Mouse (Mus musculus) kidney, adult 2 months (tissue): Measurements from ENCODE around the gene Tpo.

Experiments used
- CTCF ChIP-seq: fragments of 200-500 bp; conservative IDR thresholded peaks from 2 replicates; pipeline ENCODE4 v1.5.1; 2011; ENCODE audit warnings: low read depth, mild to moderate bottlenecking, control low read depth, low read length, moderate library complexity, mixed read lengths; ENCODE audit not compliant: insufficient read depth, insufficient read length
- POLR2A ChIP-seq: fragments of 200-500 bp; IDR thresholded peaks from one replicate; pipeline ENCODE4 v1.6.1; 2011; ENCODE audit warnings: low read depth, low read length, control low read depth

DNA sequence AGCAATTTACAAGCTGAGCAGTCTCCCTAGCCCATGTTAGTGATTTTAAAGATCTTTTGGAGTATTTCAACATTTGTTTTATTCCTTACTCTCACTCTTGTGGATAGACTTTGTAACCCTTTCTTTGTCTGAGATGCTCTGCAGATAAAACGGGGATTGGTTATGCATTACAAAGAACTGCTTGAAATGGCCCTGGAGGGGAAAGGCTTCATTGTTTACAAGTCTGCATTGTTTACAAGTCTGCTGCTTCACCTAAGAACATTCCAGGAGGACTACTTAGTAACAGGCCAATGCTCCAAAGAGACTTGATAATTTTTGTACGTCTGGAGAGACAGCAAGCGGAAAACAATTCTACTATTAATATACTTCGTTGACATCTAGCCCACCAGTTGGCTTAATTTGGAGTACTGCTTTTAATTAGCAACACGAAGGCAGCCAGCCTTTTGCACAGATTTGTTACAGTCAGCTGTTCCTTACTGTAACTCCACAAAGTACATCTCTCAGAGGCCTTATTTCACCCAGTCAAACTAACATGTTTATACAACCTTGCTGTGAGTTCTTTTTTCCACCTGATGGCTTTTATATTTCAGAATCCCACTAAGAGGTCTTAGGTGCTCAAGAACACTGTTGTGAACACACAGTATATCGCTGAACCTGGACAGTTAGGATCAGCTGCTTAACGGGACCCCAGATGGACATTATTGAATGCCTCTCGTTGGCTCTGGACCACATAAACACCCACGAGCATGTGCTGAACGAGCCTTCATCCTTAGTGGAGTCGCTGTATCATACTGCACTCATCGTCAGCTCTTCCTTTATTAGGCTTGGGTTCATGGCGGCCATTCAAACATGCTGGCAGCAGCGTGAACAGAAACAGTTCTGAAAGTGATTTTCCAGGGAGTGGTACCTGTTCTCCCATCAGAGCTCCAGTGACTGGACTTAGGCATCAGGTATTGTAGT is 22.5 kb downstream of the Tpo start:
- TF ChIP-seq POLR2A = no peak
- TF ChIP-seq CTCF = no peak
